Mouse (Mus musculus) cerebellum, adult 8-10 months (tissue): Measurements from ENCODE around the gene Ankrd24.

Source experiments
- DNase-seq: peaks from one replicate; pipeline ENCODE4 v3.0.0; 2022

The Ankrd24 gene

GRCm38 (mm10) chr10:81605974-81606751 is 22.2 kb upstream of the Ankrd24 start, which contains the start of gene BC025920:
TSS of gene BC025920 (plus strand) at chr10:81606270.
- DNase-seq, result peak; percentile 93

GRCm38 (mm10) chr10:81608308-81608707 is 20.0 kb upstream of the Ankrd24 start:
- no peak for DNase-seq

- DNase-seq, result no peak
These were observed 15.6 kb upstream of the Ankrd24 start for GRCm38 (mm10) chr10:81612779-81613178.

GRCm38 (mm10) chr10:81615486-81615885 is 12.9 kb upstream of the Ankrd24 start:
- no peak for DNase-seq

GRCm38 (mm10) chr10:81619976-81620375 is 8.4 kb upstream of the Ankrd24 start:
- DNase-seq, result no peak

GRCm38 (mm10) chr10:81620786-81621185 is 7.6 kb upstream of the Ankrd24 start:
- DNase-seq, result no peak

GRCm38 (mm10) chr10:81623441-81623840 is 4.9 kb upstream of the Ankrd24 start:
- DNase-seq, result no peak

- no peak for DNase-seq
These were observed 2.0 kb upstream of the Ankrd24 start for GRCm38 (mm10) chr10:81626101-81626993.

GRCm38 (mm10) chr10:81626994-81627835 is 1.1 kb upstream of the Ankrd24 start, which contains the start of gene Sirt6:
TSS of gene Sirt6 (minus strand) at chr10:81627797.
- DNase-seq, result peak; percentile 93

GRCm38 (mm10) chr10:81627836-81628220 is 512 bp upstream of the Ankrd24 start:
- peak; percentile 56 for DNase-seq

GRCm38 (mm10) chr10:81633253-81634099 is 5.1 kb downstream of the Ankrd24 start:
- DNase-seq, result peak; percentile 74

- DNase-seq, result no peak
These were observed 8.0 kb downstream of the Ankrd24 start for GRCm38 (mm10) chr10:81636338-81636737.

- DNase-seq, result no peak
These were observed 9.8 kb downstream of the Ankrd24 start for GRCm38 (mm10) chr10:81638101-81638500.

- peak; percentile 21 for DNase-seq
These were observed 12.5 kb downstream of the Ankrd24 start for GRCm38 (mm10) chr10:81640825-81641224.

- DNase-seq, result peak; percentile 27
These were observed 13.2 kb downstream of the Ankrd24 start for GRCm38 (mm10) chr10:81641566-81641965.

- peak; percentile 63 for DNase-seq
These were observed 13.8 kb downstream of the Ankrd24 start for GRCm38 (mm10) chr10:81641978-81642647.

GRCm38 (mm10) chr10:81642648-81643448 is 14.5 kb downstream of the Ankrd24 start:
- no peak for DNase-seq

- peak; percentile 97 for DNase-seq
These were observed 15.2 kb downstream of the Ankrd24 start for GRCm38 (mm10) chr10:81643449-81644055.

- DNase-seq, result no peak
These were observed 15.8 kb downstream of the Ankrd24 start for GRCm38 (mm10) chr10:81644162-81644561.

GRCm38 (mm10) chr10:81644716-81645115 is 16.4 kb downstream of the Ankrd24 start:
- peak; percentile 32 for DNase-seq
